In genomic region chr4:148752360-148753093, GRCm38 (mm10) we compare ENCODE assay signal across 16 mouse cellular contexts. TPM values are rescaled to one million over a fixed set of nuclear protein-coding genes. Genes with fewer than 3 reads are reported as not detected.
DNase-seq lines count a peak whose midpoint lies in the region; ATAC-seq and TF ChIP-seq lines count a peak whose summit lies in the region.
"Had no signal": no experiment of that assay in that cellular context is flagged by ENCODE, and none has a peak within 500 bp of the region (broad histone marks: within the 10 kb centered on the region; RNA-seq: fewer than 3 reads in every experiment).

No protein-coding gene starts in this region.

- H3ac ChIP-seq in myocyte (ENCODE audit: control insufficient read depth, insufficient read length), result no peak overlapping the region

- H3K9ac ChIP-seq in heart, embryonic 13.5 days, result 0 out of 2 replicates have a peak overlapping the region, but pooled peaks have one; percentile 21
- peak overlapping the region; percentile 29; the same call in 1 of the 2 replicates for H3K9ac ChIP-seq in ES-Bruce4 (ENCODE audit: low read depth, poor library complexity, severe bottlenecking)
- H3K9ac ChIP-seq: heart, embryonic 15.5 days had no signal

- no peak overlapping the region for H3K4me3 ChIP-seq in heart, embryonic 13.5 days
- H3K4me3 ChIP-seq in ES-Bruce4 (ENCODE audit: low read depth, low read length) (peak overlapping the region; percentile 61), myocyte (no peak overlapping the region)
- H3K4me3 ChIP-seq: heart, embryonic 15.5 days had no signal

- no peak for ATAC-seq in heart, embryonic 13.5 days (ENCODE audit: extremely low read depth, insufficient number of reproducible peaks, low FRiP score, low TSS enrichment)
- ATAC-seq: forebrain, embryonic 16.5 days; hindbrain, embryonic 16.5 days had no signal

- H3K27me3 ChIP-seq in heart, embryonic 13.5 days (replicated peaks), result no peaks in the 10 kb centered on the region
- no peaks in the 10 kb centered on the region for H3K27me3 ChIP-seq in ES-Bruce4 (ENCODE audit: control insufficient read depth, insufficient read depth, low read length, poor library complexity, severe bottlenecking)
- H3K27me3 ChIP-seq in myocyte (ENCODE audit: control insufficient read depth, insufficient read depth, insufficient read length), result peaks cover 12% of the 10 kb centered on the region
- H3K27me3 ChIP-seq: heart, embryonic 15.5 days had no signal

- no peak overlapping the region for H3K4me2 ChIP-seq in heart, embryonic 13.5 days
- H3K4me2 ChIP-seq in myocyte (ENCODE audit: low read depth), result peak overlapping the region; percentile 34
- H3K4me2 ChIP-seq: heart, embryonic 15.5 days had no signal

- H3K4me1 ChIP-seq in heart, embryonic 13.5 days, result peaks cover 61% of the 10 kb centered on the region
- H3K4me1 ChIP-seq in ES-Bruce4 (ENCODE audit: control insufficient read depth, insufficient read depth, low read length), result peaks cover 8% of the 10 kb centered on the region

- no peaks in the 10 kb centered on the region for H3K36me3 ChIP-seq in heart, embryonic 13.5 days
- no peaks in the 10 kb centered on the region for H3K36me3 ChIP-seq in ES-Bruce4 (ENCODE audit: control insufficient read depth, insufficient read depth, low read length, poor library complexity, severe bottlenecking)
- H3K36me3 ChIP-seq in myocyte (ENCODE audit: control insufficient read depth, insufficient read depth), result no peaks in the 10 kb centered on the region
- H3K36me3 ChIP-seq: heart, embryonic 15.5 days had no signal

- TF ChIP-seq POLR2A in ES-Bruce4 (IDR thresholded peaks at IDR 0.05; ENCODE audit: insufficient read depth, low read length), result no peak
- no peak for TF ChIP-seq POLR2A in myocyte (IDR thresholded peaks at IDR 0.05; ENCODE audit: insufficient read length, low read depth)

- no peak for DNase-seq in heart, postnatal 10 days
- peak; percentile 41 for DNase-seq in ZHBTc4 (ENCODE audit: low read depth, low spot score)
- DNase-seq in adrenal gland, postnatal 25 days, result no peak
- DNase-seq in embryo, embryonic 11 days, result no peak
- DNase-seq: adrenal gland, adult 8-10 months; cerebellum, adult 8-10 months; kidney, adult 9 months; lung, adult 2 months; midbrain, embryonic 14.5 days had no signal

- no peak for TF ChIP-seq EP300 in ES-Bruce4 (IDR thresholded peaks at IDR 0.05; ENCODE audit: insufficient read depth, low read depth, low read length)

- no peak overlapping the region for H3K27ac ChIP-seq in heart, embryonic 13.5 days (replicated peaks)
- H3K27ac ChIP-seq in ES-Bruce4 (ENCODE audit: insufficient read depth, low read length), result peak overlapping the region; percentile 2; the same call in 1 of the 2 replicates
- H3K27ac ChIP-seq: heart, embryonic 15.5 days; macrophage had no signal

- no peak for TF ChIP-seq CTCF in ES-Bruce4 (IDR thresholded peaks at IDR 0.05; ENCODE audit: low read depth, low read length)

- intact Hi-C loops in heart, postnatal 10 days (cut with DNase I), result no loop called here

- no peaks in the 10 kb centered on the region for H3K79me2 ChIP-seq in myocyte (ENCODE audit: control insufficient read depth, insufficient read depth)

- no peaks in the 10 kb centered on the region for H3K9me3 ChIP-seq in heart, embryonic 13.5 days
- no peaks in the 10 kb centered on the region for H3K9me3 ChIP-seq in ES-Bruce4 (replicated peaks; ENCODE audit: control insufficient read depth, insufficient read depth, low read length, poor library complexity, severe bottlenecking)
- H3K9me3 ChIP-seq: heart, embryonic 15.5 days had no signal

- 85% methylated on average over 14 of the region's 14 CpGs for WGBS in heart, embryonic 13.5 days

TF ChIP-seq in myocyte, 11 proteins besides CTCF, POLR2A, EP300 and RAD21:
- TF ChIP-seq USF1 (IDR thresholded peaks at IDR 0.05; ENCODE audit: low read depth) (no peak), TCF3 (IDR thresholded peaks at IDR 0.05; ENCODE audit: insufficient read length, low read depth) (no peak), MYOD1 (IDR thresholded peaks at IDR 0.05; ENCODE audit: control insufficient read depth in 1 of 3, insufficient read length in 2 of 3, low read depth in 2 of 3) (peak; percentile 51 to 92 (median 77)), SRF (IDR thresholded peaks at IDR 0.05; ENCODE audit: control insufficient read depth, insufficient read length, low read depth) (no peak), TCF12 (IDR thresholded peaks at IDR 0.05; ENCODE audit: insufficient read depth, poor library complexity, severe bottlenecking) (no peak), MYOG (IDR thresholded peaks at IDR 0.05; ENCODE audit: control insufficient read depth in 1 of 3, insufficient read depth in 1 of 3, insufficient read length in 2 of 3, low read depth in 2 of 3) (peak in 1 of 3 experiments; percentile 60), MAX (IDR thresholded peaks at IDR 0.05; ENCODE audit: low read depth) (no peak), POLR2AphosphoS2 (IDR thresholded peaks at IDR 0.05; ENCODE audit: insufficient read length, low read depth) (no peak), REST (IDR thresholded peaks at IDR 0.05; ENCODE audit: insufficient read depth, insufficient read length) (no peak)
TF ChIP-seq in myocyte: peak in this region for 2.

RNA-seq across cellular contexts. Expression of gene Casz1, which starts 51.7 kb away (rescaled TPM):
- polyA plus RNA-seq in heart, embryonic 13.5 days (2015; fragmentation: Nextera tagmentation; extraction: Ambion mirVana), result 18.3 and 20.2 TPM in 2 replicates
- total RNA-seq in heart, postnatal 10 days (2021), result 10 to 100 TPM; 64.7 to 67.2 TPM
- polyA plus RNA-seq in ES-Bruce4 (2011; ENCODE audit: insufficient read depth, insufficient read length, low read depth, missing spikeins), result 13.8 and 15.6 TPM in 2 replicates
- 11.1 TPM for polyA plus RNA-seq in myocyte (2012; fragmentation: generic; extraction: Trizol)
- total RNA-seq in adrenal gland, postnatal 25 days (2021), result 4.6 and 5.3 TPM in 2 replicates
